Mouse (Mus musculus): ENCODE results near the gene Rnd1. TPM values are rescaled to one million over a fixed set of nuclear protein-coding genes. Genes with fewer than 3 reads are reported as not detected.

Rnd1 gene
- polyA plus RNA-seq, 1 experiment = 9.6 TPM

- Histone ChIP-seq H3K4me1 (ENCODE audit: control insufficient read depth, insufficient read depth, low read length) (no peaks in the 10 kb centered on the region), H3K27ac (ENCODE audit: insufficient read depth, low read length) (no peak overlapping the region), H3K4me3 (ENCODE audit: insufficient read depth, low read length) (no peak overlapping the region)
- no peak for TF ChIP-seq CTCF (IDR thresholded peaks at IDR 0.05; ENCODE audit: borderline replicate concordance, insufficient read depth, low read length)
- TF ChIP-seq POLR2A (IDR thresholded peaks at IDR 0.05; ENCODE audit: low read depth, low read length) = no peak
These were observed 31.9 kb downstream of the Rnd1 start for GRCm38 (mm10) chr15:98645057-98646026.

GRCm38 (mm10) chr15:98644406-98644805, 32.9 kb downstream of the Rnd1 start:
- no peaks in the 10 kb centered on the region for H3K4me1 ChIP-seq (ENCODE audit: control insufficient read depth, insufficient read depth, low read length)
- TF ChIP-seq CTCF (IDR thresholded peaks at IDR 0.05; ENCODE audit: borderline replicate concordance, insufficient read depth, low read length) (no peak), POLR2A (IDR thresholded peaks at IDR 0.05; ENCODE audit: low read depth, low read length) (no peak)
- no peak overlapping the region for H3K27ac ChIP-seq (ENCODE audit: insufficient read depth, low read length)
- no peak overlapping the region for H3K4me3 ChIP-seq (ENCODE audit: insufficient read depth, low read length)

- H3K4me1 ChIP-seq (ENCODE audit: control insufficient read depth, insufficient read depth, low read length) = no peaks in the 10 kb centered on the region
- TF ChIP-seq POLR2A (IDR thresholded peaks at IDR 0.05; ENCODE audit: low read depth, low read length) (no peak), CTCF (IDR thresholded peaks at IDR 0.05; ENCODE audit: borderline replicate concordance, insufficient read depth, low read length) (no peak)
- no peak overlapping the region for H3K4me3 ChIP-seq (ENCODE audit: insufficient read depth, low read length)
- no peak overlapping the region for H3K27ac ChIP-seq (ENCODE audit: insufficient read depth, low read length)
These were observed 37.1 kb downstream of the Rnd1 start for GRCm38 (mm10) chr15:98640157-98640556.

GRCm38 (mm10) chr15:98637155-98637554, 40.1 kb downstream of the Rnd1 start:
- Histone ChIP-seq H3K4me3 (ENCODE audit: insufficient read depth, low read length) (no peak overlapping the region), H3K27ac (ENCODE audit: insufficient read depth, low read length) (no peak overlapping the region), H3K4me1 (ENCODE audit: control insufficient read depth, insufficient read depth, low read length) (no peaks in the 10 kb centered on the region; the same call in 1 of the 2 replicates)
- TF ChIP-seq POLR2A (IDR thresholded peaks at IDR 0.05; ENCODE audit: low read depth, low read length) (no peak), CTCF (IDR thresholded peaks at IDR 0.05; ENCODE audit: borderline replicate concordance, insufficient read depth, low read length) (no peak)

- Histone ChIP-seq H3K4me3 (ENCODE audit: insufficient read depth, low read length) (no peak overlapping the region), H3K27ac (ENCODE audit: insufficient read depth, low read length) (no peak overlapping the region), H3K4me1 (ENCODE audit: control insufficient read depth, insufficient read depth, low read length) (no peaks in the 10 kb centered on the region; the same call in 1 of the 2 replicates)
- no peak for TF ChIP-seq POLR2A (IDR thresholded peaks at IDR 0.05; ENCODE audit: low read depth, low read length)
- TF ChIP-seq CTCF (IDR thresholded peaks at IDR 0.05; ENCODE audit: borderline replicate concordance, insufficient read depth, low read length) = no peak
These were observed 40.7 kb downstream of the Rnd1 start for GRCm38 (mm10) chr15:98636517-98636916.

GRCm38 (mm10) chr15:98635291-98635841, 41.9 kb downstream of the Rnd1 start:
- TF ChIP-seq CTCF (IDR thresholded peaks at IDR 0.05; ENCODE audit: borderline replicate concordance, insufficient read depth, low read length) (no peak), POLR2A (IDR thresholded peaks at IDR 0.05; ENCODE audit: low read depth, low read length) (no peak)
- Histone ChIP-seq H3K4me1 (ENCODE audit: control insufficient read depth, insufficient read depth, low read length) (no peaks in the 10 kb centered on the region; the same call in 1 of the 2 replicates), H3K4me3 (ENCODE audit: insufficient read depth, low read length) (peak overlapping the region; percentile 77), H3K27ac (ENCODE audit: insufficient read depth, low read length) (no peak overlapping the region)

- Histone ChIP-seq H3K4me3 (ENCODE audit: insufficient read depth, low read length) (peak overlapping the region; percentile 60), H3K27ac (ENCODE audit: insufficient read depth, low read length) (no peak overlapping the region), H3K4me1 (ENCODE audit: control insufficient read depth, insufficient read depth, low read length) (no peaks in the 10 kb centered on the region; the same call in 1 of the 2 replicates)
- no peak for TF ChIP-seq CTCF (IDR thresholded peaks at IDR 0.05; ENCODE audit: borderline replicate concordance, insufficient read depth, low read length)
- peak; percentile 74 for TF ChIP-seq POLR2A (IDR thresholded peaks at IDR 0.05; ENCODE audit: low read depth, low read length)
These were observed 42.6 kb downstream of the Rnd1 start for GRCm38 (mm10) chr15:98634541-98635081.

GRCm38 (mm10) chr15:98633822-98634470, 43.3 kb downstream of the Rnd1 start:
- H3K4me3 ChIP-seq (ENCODE audit: insufficient read depth, low read length) = peak overlapping the region; percentile 60
- TF ChIP-seq CTCF (IDR thresholded peaks at IDR 0.05; ENCODE audit: borderline replicate concordance, insufficient read depth, low read length) (no peak), POLR2A (IDR thresholded peaks at IDR 0.05; ENCODE audit: low read depth, low read length) (no peak)
- no peak overlapping the region for H3K27ac ChIP-seq (ENCODE audit: insufficient read depth, low read length)
- no peaks in the 10 kb centered on the region; the same call in 1 of the 2 replicates for H3K4me1 ChIP-seq (ENCODE audit: control insufficient read depth, insufficient read depth, low read length)

GRCm38 (mm10) chr15:98632921-98633320, 44.3 kb downstream of the Rnd1 start:
- Histone ChIP-seq H3K4me1 (ENCODE audit: control insufficient read depth, insufficient read depth, low read length) (no peaks in the 10 kb centered on the region; the same call in 1 of the 2 replicates), H3K27ac (ENCODE audit: insufficient read depth, low read length) (no peak overlapping the region), H3K4me3 (ENCODE audit: insufficient read depth, low read length) (peak overlapping the region; percentile 50)
- TF ChIP-seq POLR2A (IDR thresholded peaks at IDR 0.05; ENCODE audit: low read depth, low read length) (no peak), CTCF (IDR thresholded peaks at IDR 0.05; ENCODE audit: borderline replicate concordance, insufficient read depth, low read length) (no peak)

All from embryonic fibroblast, embryonic 13.5 days (primary cell).